Mouse (Mus musculus): ENCODE results near the gene Samsn1.
A peak's percentile ranks its signal among the peaks of the same experiment; 100 is the strongest.

Samsn1 gene

GRCm38 (mm10) chr16:76022181-76022580 lies at the start of gene Samsn1:
Samsn1 (minus strand) TSS chr16:76022281.
- no peak for DNase-seq (ENCODE audit: inconsistent age in 2 of 2, low spot score in 1 of 2)

GRCm38 (mm10) chr16:76066082-76066635 lies 44.1 kb upstream of the Samsn1 start:
- no peak for DNase-seq (ENCODE audit: inconsistent age in 2 of 2, low spot score in 1 of 2)

DNA sequence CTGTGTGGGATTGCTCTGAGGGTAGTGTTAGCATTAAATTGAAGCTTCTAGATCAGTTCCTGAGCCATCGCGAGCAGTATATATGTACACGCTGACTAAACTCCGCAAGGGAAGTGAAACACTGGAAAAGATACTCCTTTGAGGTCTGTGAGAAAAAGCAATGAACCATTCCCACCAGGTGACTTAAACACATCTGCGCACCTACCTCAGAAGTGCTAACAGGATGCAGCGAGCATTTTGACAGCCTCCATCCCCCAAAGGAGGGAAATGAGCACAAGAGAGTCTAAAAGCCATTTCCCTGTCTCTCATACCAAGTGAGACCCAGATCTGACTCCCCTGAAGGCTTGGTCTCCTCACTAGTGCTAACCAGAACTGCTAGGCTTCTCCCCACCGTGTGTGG lies 32.9 kb upstream of the Samsn1 start:
- no peak for DNase-seq (ENCODE audit: inconsistent age in 2 of 2, low spot score in 1 of 2)

DNA sequence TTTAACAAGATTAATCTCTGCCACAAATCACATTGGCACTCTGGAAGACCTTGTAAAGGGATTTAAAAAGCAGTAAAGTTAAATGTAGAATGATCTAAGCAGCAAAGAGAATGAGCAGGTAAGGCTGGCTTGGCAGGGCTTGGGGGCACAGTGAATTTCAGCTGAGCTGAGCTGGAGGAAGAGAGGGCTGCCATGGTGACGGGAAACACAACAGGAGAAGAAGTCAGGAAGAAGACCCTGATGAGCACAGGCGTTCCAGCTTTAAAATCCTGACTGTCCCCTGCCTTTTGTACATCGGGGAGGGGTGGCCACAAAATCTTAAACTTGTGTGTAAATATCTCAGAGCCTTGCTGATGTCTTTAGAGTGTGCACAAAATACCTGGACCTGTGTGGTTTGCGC lies 32.0 kb upstream of the Samsn1 start:
- DNase-seq (ENCODE audit: inconsistent age in 2 of 2, low spot score in 1 of 2), result no peak

DNA sequence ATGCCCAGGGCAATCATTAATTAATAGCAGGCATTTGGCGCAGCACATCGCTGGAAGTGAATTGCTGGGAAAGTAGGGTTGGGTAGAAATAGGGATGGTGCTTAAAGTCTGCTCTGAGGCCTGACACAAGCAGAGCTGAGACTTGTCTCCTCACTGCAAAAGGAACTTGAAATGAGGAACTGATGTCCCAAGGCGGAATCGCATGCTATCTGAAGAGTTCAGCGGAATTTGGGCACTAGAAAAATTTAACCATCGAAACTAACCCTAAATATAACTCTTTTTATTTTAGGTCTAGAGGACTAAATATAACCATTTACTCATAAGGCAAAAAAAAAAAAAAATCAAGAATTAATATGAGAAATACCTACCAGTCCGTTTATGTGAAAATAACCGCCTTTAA lies 31.5 kb upstream of the Samsn1 start:
- DNase-seq (ENCODE audit: inconsistent age in 2 of 2, low spot score in 1 of 2), result no peak

DNA sequence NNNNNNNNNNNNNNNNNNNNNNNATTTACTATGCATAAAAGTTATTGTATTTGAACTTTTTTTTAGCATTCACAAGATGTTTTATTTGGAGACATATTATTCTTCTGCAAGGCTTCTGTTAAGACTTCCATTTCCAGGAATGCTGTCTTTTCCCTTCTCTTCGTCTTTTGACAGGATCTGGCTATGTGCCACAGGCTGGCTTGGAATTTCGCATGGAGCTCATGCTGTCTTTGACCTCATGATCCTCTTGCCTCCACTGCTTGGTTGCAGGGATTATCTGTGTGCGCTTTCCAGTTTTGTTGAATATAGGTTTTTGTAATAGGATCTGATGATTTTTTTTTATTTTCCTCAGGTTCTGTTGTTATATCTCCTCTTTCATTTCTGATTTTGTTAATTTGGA lies 25.0 kb upstream of the Samsn1 start:
- no peak for DNase-seq (ENCODE audit: inconsistent age in 2 of 2, low spot score in 1 of 2)

DNA sequence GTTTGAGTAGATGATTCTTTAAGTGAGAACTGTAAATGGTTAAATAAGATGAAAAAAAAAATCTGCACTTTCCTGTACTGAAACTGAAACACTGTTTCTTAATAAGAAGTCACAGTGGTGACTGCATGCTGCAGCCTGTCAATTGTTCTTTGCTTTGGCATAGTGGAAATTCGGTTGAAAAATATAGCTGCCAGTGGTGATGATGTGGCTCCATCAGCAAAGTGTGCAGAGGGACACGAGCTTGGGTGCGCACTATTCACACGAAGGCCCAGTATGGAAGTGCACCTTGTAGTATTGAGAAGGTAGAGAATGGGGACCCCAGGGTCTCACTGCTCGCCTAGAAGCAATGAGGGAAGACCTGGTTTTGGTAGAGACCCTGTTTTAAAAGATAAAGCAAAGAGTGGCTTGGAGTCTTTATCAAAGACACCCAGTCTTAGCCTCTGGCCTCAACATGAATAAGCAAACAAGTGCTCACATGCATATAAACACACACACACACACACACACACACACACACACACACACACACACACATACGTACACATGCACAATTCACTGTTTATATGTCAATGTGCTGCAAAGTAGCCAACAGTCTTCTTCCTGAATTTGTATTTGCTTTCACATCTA lies 18.4 kb upstream of the Samsn1 start:
- DNase-seq (ENCODE audit: inconsistent age in 2 of 2, low spot score in 1 of 2), result no peak

GRCm38 (mm10) chr16:76019164-76019563 lies 2.9 kb downstream of the Samsn1 start:
- DNase-seq (ENCODE audit: inconsistent age in 2 of 2, low spot score in 1 of 2), result no peak

GRCm38 (mm10) chr16:76003812-76004389 lies 18.2 kb downstream of the Samsn1 start:
- no peak for DNase-seq (ENCODE audit: inconsistent age in 2 of 2, low spot score in 1 of 2)

- no peak for DNase-seq (ENCODE audit: inconsistent age in 2 of 2, low spot score in 1 of 2)
Measured at GRCm38 (mm10) chr16:76002870-76003572, 19.1 kb downstream of the Samsn1 start.

GRCm38 (mm10) chr16:76002287-76002686 lies 19.8 kb downstream of the Samsn1 start:
- no peak for DNase-seq (ENCODE audit: inconsistent age in 2 of 2, low spot score in 1 of 2)

- no peak for DNase-seq (ENCODE audit: inconsistent age in 2 of 2, low spot score in 1 of 2)
Measured at GRCm38 (mm10) chr16:76001788-76002187, 20.3 kb downstream of the Samsn1 start.

DNA sequence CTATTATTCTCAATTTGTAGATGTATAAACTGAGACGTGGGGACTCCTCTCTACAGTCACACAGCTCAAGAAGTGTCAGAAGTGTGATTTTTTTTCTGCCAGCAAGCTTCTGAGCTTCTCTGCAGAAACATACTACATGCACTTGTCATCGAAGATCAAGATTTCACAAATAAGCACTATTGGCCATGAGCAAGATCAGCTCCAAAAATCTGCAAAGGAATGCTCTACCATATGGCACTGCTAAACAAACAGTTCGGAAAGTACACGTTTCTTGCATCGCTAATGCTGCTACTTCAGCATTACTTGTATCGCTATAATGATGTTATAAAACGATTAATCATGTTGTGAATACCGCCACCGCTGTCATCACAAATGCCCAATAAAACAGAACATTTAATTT lies 22.0 kb downstream of the Samsn1 start:
- no peak for DNase-seq (ENCODE audit: inconsistent age in 2 of 2, low spot score in 1 of 2)

DNA sequence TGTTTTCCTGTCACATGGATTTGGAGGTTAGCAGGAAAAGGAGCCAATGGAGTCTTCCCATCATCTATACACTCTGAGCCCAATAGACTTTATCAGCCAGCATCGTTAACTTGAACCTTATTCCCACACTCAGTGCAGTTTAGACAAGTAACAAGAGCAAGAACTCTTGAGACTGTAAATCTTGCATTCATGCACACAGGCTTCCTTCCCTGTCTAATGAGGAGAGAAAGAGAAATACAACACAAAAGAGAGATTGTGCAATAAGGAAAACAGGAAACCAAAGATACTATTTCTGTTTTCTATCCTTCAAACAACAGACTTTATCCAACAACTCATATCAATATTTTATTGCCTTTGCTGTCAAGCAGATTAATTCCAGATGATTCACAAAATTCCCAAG lies 31.9 kb downstream of the Samsn1 start:
- DNase-seq (ENCODE audit: inconsistent age in 2 of 2, low spot score in 1 of 2), result no peak

DNA sequence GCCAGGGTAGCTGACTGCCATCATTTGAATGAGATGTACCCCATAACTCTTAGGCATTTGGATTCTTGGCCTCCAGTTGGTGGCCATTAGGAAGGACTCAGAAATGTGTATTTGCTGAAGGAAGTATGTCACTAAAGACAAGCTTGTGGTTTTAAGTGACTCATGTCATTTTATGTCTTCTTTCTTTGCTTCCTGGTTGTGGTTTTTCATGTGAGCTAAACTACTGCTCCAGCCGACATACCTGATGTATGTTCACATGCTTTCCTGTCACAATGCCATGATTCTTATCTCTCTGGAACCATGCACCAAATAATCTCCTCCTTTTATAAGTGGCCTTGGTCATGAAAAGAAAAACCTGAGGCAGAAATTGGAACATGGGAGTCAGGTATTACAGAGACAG lies 38.2 kb downstream of the Samsn1 start:
- DNase-seq (ENCODE audit: inconsistent age in 2 of 2, low spot score in 1 of 2), result no peak

GRCm38 (mm10) chr16:75979381-75979780 lies 42.7 kb downstream of the Samsn1 start:
- DNase-seq (ENCODE audit: inconsistent age in 2 of 2, low spot score in 1 of 2), result no peak

DNA sequence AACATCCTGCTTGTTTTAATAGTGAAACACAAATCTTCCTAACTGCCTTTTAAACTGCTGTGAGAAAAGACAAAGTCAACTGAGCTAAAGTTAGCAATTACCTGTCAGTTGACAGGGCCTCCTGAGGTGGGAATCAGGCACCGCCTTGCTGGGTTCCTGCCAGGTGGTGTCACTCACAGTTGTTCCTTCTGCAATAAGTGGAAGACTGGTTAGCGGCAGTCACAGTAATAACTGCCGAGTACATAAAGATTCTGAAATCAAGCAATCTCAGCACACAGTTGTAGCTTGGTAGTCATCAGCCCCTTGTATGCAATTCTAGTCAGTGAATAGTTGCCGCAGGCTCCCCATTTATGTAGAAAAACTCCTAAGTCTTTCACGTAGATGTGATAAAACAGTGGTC lies 44.3 kb downstream of the Samsn1 start:
- no peak for DNase-seq (ENCODE audit: inconsistent age in 2 of 2, low spot score in 1 of 2)

GRCm38 (mm10) chr16:75975682-75976332 lies 46.3 kb downstream of the Samsn1 start:
- no peak for DNase-seq (ENCODE audit: inconsistent age in 2 of 2, low spot score in 1 of 2)

DNA sequence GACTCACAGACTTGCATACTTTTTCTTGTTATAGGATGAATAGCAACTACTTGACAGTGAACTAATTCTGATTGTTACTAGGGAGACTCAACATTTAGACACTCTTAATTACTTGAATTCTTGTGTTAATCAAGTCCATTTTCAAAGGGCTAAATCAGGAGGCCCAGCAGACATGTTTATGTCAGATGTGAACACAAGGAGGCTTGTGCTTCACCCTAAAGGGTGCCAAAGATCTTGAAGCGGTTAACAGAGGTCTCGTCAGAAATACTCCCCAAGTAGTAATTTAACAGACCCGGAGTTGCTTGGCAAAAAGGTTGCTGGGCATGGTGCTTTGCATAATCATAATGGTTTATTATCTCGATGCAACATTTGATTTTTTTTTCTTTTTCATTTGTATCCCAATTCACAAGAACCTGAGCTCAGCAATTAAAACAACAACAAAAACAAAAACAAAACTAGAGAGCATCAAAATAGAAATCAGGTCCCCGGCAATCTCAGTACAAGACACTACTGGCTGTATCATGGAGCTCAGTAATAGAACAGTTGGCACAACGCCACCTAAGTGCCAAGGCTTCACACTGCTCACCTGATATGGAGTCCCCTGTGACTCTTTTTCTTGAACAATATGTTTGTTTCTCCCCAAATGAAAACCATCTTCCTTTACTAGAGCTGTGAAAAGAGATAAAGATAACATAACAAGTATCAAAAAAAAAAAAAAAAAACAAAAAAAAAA lies 51.6 kb downstream of the Samsn1 start:
- peak in 1 of 2 experiments; percentile 8 for DNase-seq (ENCODE audit: inconsistent age in 2 of 2, low spot score in 1 of 2)

DNA sequence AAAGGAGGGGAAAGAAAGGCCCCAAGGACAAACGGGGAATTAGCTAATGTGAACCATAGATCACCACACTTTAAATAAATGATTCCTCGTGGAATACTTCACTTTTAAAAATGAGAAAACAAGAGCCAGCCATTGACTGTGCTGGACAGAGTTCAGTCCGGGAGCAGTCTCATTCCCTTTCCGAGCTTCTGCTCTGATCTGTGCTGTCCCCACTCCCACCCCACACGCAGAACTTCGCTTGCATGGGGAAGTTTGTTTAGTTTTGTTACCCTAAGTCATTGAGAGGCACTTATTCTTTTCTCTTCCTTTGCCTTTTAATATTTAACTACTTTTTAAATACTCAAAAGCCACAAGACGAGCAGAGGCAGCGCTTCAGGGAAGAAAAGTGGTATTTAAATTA lies 60.1 kb downstream of the Samsn1 start:
- DNase-seq (ENCODE audit: inconsistent age in 2 of 2, low spot score in 1 of 2), result no peak

- DNase-seq (ENCODE audit: inconsistent age in 2 of 2, low spot score in 1 of 2), result no peak
Measured at GRCm38 (mm10) chr16:75961487-75961886, 60.6 kb downstream of the Samsn1 start.
